Mouse (Mus musculus): ENCODE results near the gene Smg6. TPM values are rescaled to one million over a fixed set of nuclear protein-coding genes. Genes with fewer than 3 reads are reported as not detected.

Gene Smg6
- total RNA-seq, 1 experiment: 19.9 TPM

- no peak for DNase-seq (ENCODE audit: low read depth, low spot score)
- in situ Hi-C loops (cut with MboI; ENCODE audit: low sequenced_read_pairs in 2 of 2, unreplicated experiment in 2 of 2): no loop called here
- TF ChIP-seq ZC3H11A (IDR thresholded peaks at IDR 0.05; ENCODE audit: borderline replicate concordance, low read depth, low read length) (no peak), CHD2 (IDR thresholded peaks at IDR 0.05; ENCODE audit: low read depth, low read length) (no peak), HCFC1 (IDR thresholded peaks at IDR 0.05; ENCODE audit: borderline replicate concordance, insufficient read depth, low read length) (no peak), MAFK (IDR thresholded peaks at IDR 0.05; ENCODE audit: insufficient read depth, low read depth, low read length) (no peak), ZNF384 (IDR thresholded peaks at IDR 0.05; ENCODE audit: low read depth, low read length) (no peak)
- Histone ChIP-seq H3K9me3 (ENCODE audit: control insufficient read depth, insufficient read depth, low read depth, low read length) (no peaks in the 10 kb centered on the region), H3K27ac (ENCODE audit: insufficient read depth, low read depth, low read length, poor library complexity, severe bottlenecking) (no peak overlapping the region), H3K4me1 (ENCODE audit: control insufficient read depth in 2 of 2, insufficient read depth in 2 of 2, low read length in 2 of 2, poor library complexity in 1 of 2) (peaks cover 0 to 5% of the 10 kb centered on the region in 2 experiments; a peak in 2 of 4 replicates), H3K4me3 (ENCODE audit: insufficient read depth in 1 of 2, low read depth in 1 of 2, low read length in 2 of 2, poor library complexity in 1 of 2, severe bottlenecking in 1 of 2) (no peak overlapping the region), H3K36me3 (ENCODE audit: control insufficient read depth, insufficient read depth, low read length, poor library complexity, severe bottlenecking) (no peaks in the 10 kb centered on the region), H3K9ac (ENCODE audit: insufficient read depth, low read depth, low read length, poor library complexity, severe bottlenecking) (no peak overlapping the region)
Observed at GRCm38 (mm10) chr11:75134485-75135068, 209.0 kb downstream of the Smg6 start.

DNA sequence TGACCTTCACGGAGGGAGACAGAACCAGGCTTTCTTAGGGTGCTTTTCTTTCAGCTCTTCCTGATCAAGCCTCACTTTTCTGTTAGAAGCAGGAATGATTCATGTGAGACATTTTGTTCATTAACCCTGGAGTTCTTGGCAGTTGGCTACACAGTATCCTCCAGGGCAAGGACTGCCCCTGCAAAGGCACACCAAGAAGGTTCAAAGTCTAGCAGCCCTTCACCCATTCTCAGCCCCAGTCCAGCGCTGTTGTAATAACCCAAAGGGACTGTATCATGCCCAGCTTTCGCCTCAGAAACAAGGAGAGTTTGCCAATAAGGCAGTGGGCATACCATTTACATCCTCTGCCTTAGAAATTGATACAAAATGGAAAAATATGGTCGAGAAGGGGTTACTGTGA, 209.7 kb downstream of the Smg6 start:
- no peak for DNase-seq (ENCODE audit: low read depth, low spot score)
- H3K9me3 ChIP-seq (ENCODE audit: control insufficient read depth, insufficient read depth, low read depth, low read length): no peaks in the 10 kb centered on the region
- no peak overlapping the region for H3K4me3 ChIP-seq (ENCODE audit: insufficient read depth in 1 of 2, low read depth in 1 of 2, low read length in 2 of 2, poor library complexity in 1 of 2, severe bottlenecking in 1 of 2)
- H3K9ac ChIP-seq (ENCODE audit: insufficient read depth, low read depth, low read length, poor library complexity, severe bottlenecking): no peak overlapping the region
- peaks cover 0 to 9% of the 10 kb centered on the region in 2 experiments; a peak in 2 of 4 replicates for H3K4me1 ChIP-seq (ENCODE audit: control insufficient read depth in 2 of 2, insufficient read depth in 2 of 2, low read length in 2 of 2, poor library complexity in 1 of 2)
- TF ChIP-seq CHD2 (IDR thresholded peaks at IDR 0.05; ENCODE audit: low read depth, low read length) (no peak), HCFC1 (IDR thresholded peaks at IDR 0.05; ENCODE audit: borderline replicate concordance, insufficient read depth, low read length) (no peak), ZNF384 (IDR thresholded peaks at IDR 0.05; ENCODE audit: low read depth, low read length) (no peak), MAFK (IDR thresholded peaks at IDR 0.05; ENCODE audit: insufficient read depth, low read depth, low read length) (no peak)
- no peak overlapping the region for H3K27ac ChIP-seq (ENCODE audit: insufficient read depth, low read depth, low read length, poor library complexity, severe bottlenecking)
- in situ Hi-C loops (cut with MboI; ENCODE audit: low sequenced_read_pairs in 2 of 2, unreplicated experiment in 2 of 2): no loop called here
- no peaks in the 10 kb centered on the region for H3K36me3 ChIP-seq (ENCODE audit: control insufficient read depth, insufficient read depth, low read length, poor library complexity, severe bottlenecking)

DNA sequence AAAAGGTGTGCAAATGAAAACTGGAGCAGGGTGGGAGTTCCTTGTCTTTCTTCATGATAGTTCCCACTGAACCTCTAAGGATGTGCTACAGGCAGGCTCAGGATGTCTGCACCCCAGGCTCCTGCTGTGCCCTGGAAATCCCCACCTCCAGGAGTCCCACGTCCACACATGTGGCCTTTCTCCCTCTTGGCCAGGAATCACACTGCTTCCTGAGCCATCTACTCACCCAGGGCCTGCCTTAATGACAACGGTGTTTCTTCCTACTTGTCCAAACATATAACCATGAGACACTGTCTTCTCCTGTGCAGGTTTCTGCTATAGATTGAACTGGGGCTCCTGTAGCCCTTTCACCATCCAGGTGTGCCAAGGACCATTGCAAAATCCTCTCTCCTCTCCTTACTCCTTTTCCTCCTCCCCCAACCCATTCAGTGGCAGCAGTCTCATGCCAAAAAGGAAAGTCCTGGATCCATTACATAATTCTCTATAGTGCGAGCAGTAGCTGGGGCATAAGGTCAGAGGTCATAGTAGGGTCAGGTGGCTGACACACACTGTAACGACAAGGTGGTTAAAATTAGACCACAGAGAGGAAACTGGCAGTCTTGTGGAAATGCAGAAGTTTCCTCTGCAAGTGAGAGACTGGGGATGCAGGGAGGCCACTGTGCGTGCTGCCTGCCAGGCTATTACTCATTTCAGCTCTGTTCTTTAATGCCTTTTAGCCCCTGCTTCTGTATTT, 211.2 kb downstream of the Smg6 start:
- Histone ChIP-seq H3K27ac (ENCODE audit: insufficient read depth, low read depth, low read length, poor library complexity, severe bottlenecking) (no peak overlapping the region), H3K9ac (ENCODE audit: insufficient read depth, low read depth, low read length, poor library complexity, severe bottlenecking) (no peak overlapping the region), H3K36me3 (ENCODE audit: control insufficient read depth, insufficient read depth, low read length, poor library complexity, severe bottlenecking) (no peaks in the 10 kb centered on the region; the same call in 1 of the 2 replicates), H3K9me3 (ENCODE audit: control insufficient read depth, insufficient read depth, low read depth, low read length) (no peaks in the 10 kb centered on the region), H3K4me3 (ENCODE audit: insufficient read depth in 1 of 2, low read depth in 1 of 2, low read length in 2 of 2, poor library complexity in 1 of 2, severe bottlenecking in 1 of 2) (no peak overlapping the region), H3K4me1 (ENCODE audit: control insufficient read depth in 2 of 2, insufficient read depth in 2 of 2, low read length in 2 of 2, poor library complexity in 1 of 2) (peaks cover 2 to 12% of the 10 kb centered on the region in 2 experiments; a peak in 2 of 4 replicates)
- no peak for DNase-seq (ENCODE audit: low read depth, low spot score)
- in situ Hi-C loops (cut with MboI; ENCODE audit: low sequenced_read_pairs in 2 of 2, unreplicated experiment in 2 of 2): no loop called here
- TF ChIP-seq ZNF384 (IDR thresholded peaks at IDR 0.05; ENCODE audit: low read depth, low read length): no peak
- no peak for TF ChIP-seq ZC3H11A (IDR thresholded peaks at IDR 0.05; ENCODE audit: borderline replicate concordance, low read depth, low read length)

GRCm38 (mm10) chr11:75139122-75139963, 213.7 kb downstream of the Smg6 start:
- Histone ChIP-seq H3K27ac (ENCODE audit: insufficient read depth, low read depth, low read length, poor library complexity, severe bottlenecking) (no peak overlapping the region), H3K9me3 (ENCODE audit: control insufficient read depth, insufficient read depth, low read depth, low read length) (no peaks in the 10 kb centered on the region), H3K36me3 (ENCODE audit: control insufficient read depth, insufficient read depth, low read length, poor library complexity, severe bottlenecking) (peaks cover 5% of the 10 kb centered on the region; the same call in 1 of the 2 replicates), H3K9ac (ENCODE audit: insufficient read depth, low read depth, low read length, poor library complexity, severe bottlenecking) (no peak overlapping the region), H3K4me3 (ENCODE audit: insufficient read depth in 1 of 2, low read depth in 1 of 2, low read length in 2 of 2, poor library complexity in 1 of 2, severe bottlenecking in 1 of 2) (no peak overlapping the region), H3K4me1 (ENCODE audit: control insufficient read depth in 2 of 2, insufficient read depth in 2 of 2, low read length in 2 of 2, poor library complexity in 1 of 2) (peaks cover 2 to 16% of the 10 kb centered on the region in 2 experiments; a peak in 2 of 4 replicates)
- in situ Hi-C loops (cut with MboI; ENCODE audit: low sequenced_read_pairs in 2 of 2, unreplicated experiment in 2 of 2): no loop called here
- no peak for DNase-seq (ENCODE audit: low read depth, low spot score)
- no peak for TF ChIP-seq ZC3H11A (IDR thresholded peaks at IDR 0.05; ENCODE audit: borderline replicate concordance, low read depth, low read length)
- TF ChIP-seq MAFK (IDR thresholded peaks at IDR 0.05; ENCODE audit: insufficient read depth, low read depth, low read length): no peak
- TF ChIP-seq HCFC1 (IDR thresholded peaks at IDR 0.05; ENCODE audit: borderline replicate concordance, insufficient read depth, low read length): no peak
- TF ChIP-seq ZNF384 (IDR thresholded peaks at IDR 0.05; ENCODE audit: low read depth, low read length): no peak
- no peak for TF ChIP-seq CHD2 (IDR thresholded peaks at IDR 0.05; ENCODE audit: low read depth, low read length)
